Mouse (Mus musculus) lung, embryonic 14.5 days (tissue): ENCODE data around the gene Scarf2. TPM values are rescaled to one million over a fixed set of nuclear protein-coding genes. Genes with fewer than 3 reads are reported as not detected.
A peak's percentile ranks its signal among the peaks of the same experiment; 100 is the strongest.

Source experiments
- ATAC-seq: fragments of 200-750 bp; cut with Nextera tagmentation; 2 replicates; pipeline ENCODE4 v1.8.0; 2017; ENCODE audit warnings: mild to moderate bottlenecking, moderate TSS enrichment, moderate library complexity; ENCODE audit not compliant: insufficient read depth
- DNase-seq: peaks from one replicate; pipeline ENCODE4 v3.0.0-alpha.2; 2015
- H3K27ac ChIP-seq: fragments of 300-500 bp; sonication (generic); 2 replicates; pipeline ENCODE4 v1.5.1; 2014; ENCODE audit warnings: low read depth, mild to moderate bottlenecking, moderate library complexity
- H3K27me3 ChIP-seq: fragments of 300-500 bp; sonication (generic); 2 replicates; pipeline ENCODE4 v1.6.1; 2014; ENCODE audit warnings: low read length, control low read depth; ENCODE audit not compliant: insufficient read depth
- H3K36me3 ChIP-seq: fragments of 300-500 bp; sonication (generic); 2 replicates; pipeline ENCODE4 v1.6.1; 2014; ENCODE audit warnings: control low read depth; ENCODE audit not compliant: insufficient read depth
- H3K4me1 ChIP-seq: fragments of 300-500 bp; sonication (generic); 2 replicates; pipeline ENCODE4 v1.6.1; 2014; ENCODE audit warnings: antibody characterized with exemption, control low read depth; ENCODE audit not compliant: insufficient read depth
- H3K4me2 ChIP-seq: fragments of 300-500 bp; sonication (generic); 2 replicates; pipeline ENCODE4 v1.6.1; 2014; ENCODE audit warnings: mild to moderate bottlenecking
- H3K4me3 ChIP-seq: fragments of 300-500 bp; sonication (generic); 2 replicates; pipeline ENCODE4 v1.5.1; 2014; ENCODE audit warnings: low read depth, low read length
- H3K9ac ChIP-seq: fragments of 300-500 bp; sonication (generic); 2 replicates; pipeline ENCODE4 v1.6.1; 2014
- H3K9me3 ChIP-seq: fragments of 300-500 bp; sonication (generic); 2 replicates; pipeline ENCODE4 v1.6.1; 2016; ENCODE audit warnings: low read depth, low read length, control low read depth
- CTCF ChIP-seq: IDR thresholded peaks from 2 replicates; pipeline ENCODE4 v1.5.1; 2016; ENCODE audit warnings: antibody characterized with exemption, low read depth
- WGBS: fragments of 180-500 bp; shearing (Covaris S2); extraction: QIAGEN DNeasy Blood & Tissue Kit; methylation state at CpG from one replicate; pipeline ENCODE4 v1.1.7; 2014; 5-methylcytosine and 5-hydroxymethylcytosine counted together
- polyA plus RNA-seq: library from polyadenylated mRNA; unstranded; fragments of >200 nt; fragmentation: Nextera tagmentation; extraction: Ambion mirVana; gene quantifications from 2 replicates; pipeline ENCODE4 v1.2.1, GENCODE M21; 2014

The Scarf2 gene
- polyA plus RNA-seq, 1 experiment from 2014 or later, result 36.3 TPM

DNA sequence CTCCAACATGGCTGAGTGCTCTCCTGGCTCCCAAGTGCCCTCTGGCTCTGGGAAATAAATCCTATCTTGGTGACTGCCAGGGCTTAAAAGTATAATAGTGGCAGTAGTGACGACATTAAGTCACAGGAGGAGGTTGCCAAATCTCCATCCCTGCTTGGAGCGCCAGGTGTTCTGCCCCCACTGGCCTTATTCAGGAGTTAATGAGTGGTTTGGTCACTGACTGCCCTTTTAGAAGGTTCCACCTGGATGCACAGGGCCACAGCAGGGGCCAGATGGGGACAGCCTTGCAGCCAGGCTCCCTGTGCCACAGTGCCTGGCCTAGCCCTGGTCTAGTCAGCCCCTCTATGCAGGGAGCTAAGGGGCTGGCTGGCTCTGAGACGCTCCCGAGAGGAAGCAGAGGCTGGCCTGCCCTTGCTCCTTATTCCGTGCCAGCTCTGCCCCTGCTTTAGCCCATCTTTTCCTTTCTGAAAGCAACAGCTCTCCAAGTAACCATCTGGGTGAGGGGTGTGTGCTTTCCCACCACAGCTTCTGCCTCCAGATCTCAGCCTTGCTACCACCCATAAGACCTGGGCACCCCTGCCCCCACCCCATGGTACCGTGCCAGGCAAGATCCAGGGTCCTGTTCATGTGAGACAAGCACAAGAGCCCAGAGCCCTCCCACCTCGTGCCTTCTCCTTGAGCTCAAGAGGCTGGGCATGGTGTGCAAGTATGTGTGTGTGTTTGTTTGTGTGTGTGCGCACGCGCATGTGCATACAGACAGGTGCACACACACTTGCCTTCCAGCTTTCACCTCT is 33.5 kb downstream of the Scarf2 start:
- no peak for TF ChIP-seq CTCF
- DNase-seq, result no peak
- H3K27ac ChIP-seq, result no peak overlapping the region
- no peak for ATAC-seq
- no peaks in the 10 kb centered on the region for H3K9me3 ChIP-seq
- no peaks in the 10 kb centered on the region for H3K36me3 ChIP-seq
- no peak overlapping the region for H3K9ac ChIP-seq
- H3K4me2 ChIP-seq, result no peak overlapping the region
- peaks cover 50% of the 10 kb centered on the region for H3K27me3 ChIP-seq
- 63% methylated on average over 10 of the region's 10 CpGs for WGBS
- no peak overlapping the region for H3K4me3 ChIP-seq
- H3K4me1 ChIP-seq, result 0 out of 2 replicates have a peak, but pooled peaks cover 5% of the 10 kb centered on the region

GRCm38 (mm10) chr16:17831781-17832180 is 34.7 kb downstream of the Scarf2 start:
- H3K4me2 ChIP-seq, result no peak overlapping the region
- H3K27ac ChIP-seq, result no peak overlapping the region
- WGBS, result 17% methylated on average over 11 of the region's 11 CpGs
- no peaks in the 10 kb centered on the region for H3K36me3 ChIP-seq
- ATAC-seq (peak; percentile 16; the same call in 1 of the 2 replicates), DNase-seq (peak; percentile 64)
- no peak overlapping the region for H3K9ac ChIP-seq
- H3K27me3 ChIP-seq, result peaks cover 55% of the 10 kb centered on the region
- H3K9me3 ChIP-seq, result no peaks in the 10 kb centered on the region
- no peak overlapping the region for H3K4me3 ChIP-seq
- peak; percentile 68 for TF ChIP-seq CTCF
- H3K4me1 ChIP-seq, result 0 out of 2 replicates have a peak, but pooled peaks cover 5% of the 10 kb centered on the region

- no peaks in the 10 kb centered on the region for H3K36me3 ChIP-seq
- peak within 1 kb of the TSS; percentile 55 for H3K4me3 ChIP-seq
- TF ChIP-seq CTCF, result no peak
- H3K27ac ChIP-seq, result no peak within 1 kb of the TSS
- 28% methylated on average over 7 of the region's 7 CpGs for whole genome bisulfite sequencing
- no peaks in the 10 kb centered on the region for H3K9me3 ChIP-seq
- H3K27me3 ChIP-seq, result peaks cover 63% of the 10 kb centered on the region
- ATAC-seq, result no peak
- H3K9ac ChIP-seq, result peak within 1 kb of the TSS; percentile 56
- H3K4me1 ChIP-seq, result 0 out of 2 replicates have a peak, but pooled peaks cover 5% of the 10 kb centered on the region
- DNase-seq, result no peak
- peak within 1 kb of the TSS; percentile 96 for H3K4me2 ChIP-seq
Observed at GRCm38 (mm10) chr16:17832821-17833220, 35.7 kb downstream of the Scarf2 start, which contains the start of gene B830017H08Rik. TSS of gene B830017H08Rik (plus strand) at chr16:17833121.

DNA sequence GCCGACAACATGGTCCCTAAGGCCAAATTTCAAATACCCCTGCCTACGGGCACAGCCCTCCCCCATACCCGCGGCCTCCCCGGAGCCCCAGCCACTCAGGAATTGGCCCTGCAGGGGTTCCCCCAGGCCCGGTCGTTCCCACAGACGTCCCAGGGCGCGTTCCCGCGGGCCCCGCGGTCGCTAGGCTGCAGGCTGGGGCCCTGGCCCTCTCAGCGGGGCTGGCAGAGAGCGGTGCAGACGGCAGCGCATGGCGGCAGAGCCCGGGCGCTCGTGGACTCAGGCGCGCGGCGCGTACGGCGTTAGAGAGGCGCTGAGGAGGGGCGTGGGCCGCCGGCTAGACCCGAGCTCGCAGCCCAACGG is 36.2 kb downstream of the Scarf2 start:
- H3K4me3 ChIP-seq, result peak overlapping the region; percentile 55
- H3K36me3 ChIP-seq, result no peaks in the 10 kb centered on the region
- no peak overlapping the region for H3K27ac ChIP-seq
- 0 out of 2 replicates have a peak, but pooled peaks cover 5% of the 10 kb centered on the region for H3K4me1 ChIP-seq
- peak overlapping the region; percentile 56 for H3K9ac ChIP-seq
- peak; percentile 39; the same call in 1 of the 2 replicates for ATAC-seq
- H3K4me2 ChIP-seq, result peak overlapping the region; percentile 96
- DNase-seq, result peak; percentile 53
- peaks cover 63% of the 10 kb centered on the region for H3K27me3 ChIP-seq
- H3K9me3 ChIP-seq, result no peaks in the 10 kb centered on the region
- no peak for TF ChIP-seq CTCF
- WGBS, result 1% methylated on average over 32 of the region's 37 CpGs

- Histone ChIP-seq H3K36me3 (no peaks in the 10 kb centered on the region), H3K4me1 (0 out of 2 replicates have a peak, but pooled peaks cover 5% of the 10 kb centered on the region), H3K9me3 (no peaks in the 10 kb centered on the region), H3K27me3 (peaks cover 63% of the 10 kb centered on the region), H3K27ac (no peak overlapping the region), H3K4me3 (peak overlapping the region; percentile 55), H3K4me2 (peak overlapping the region; percentile 96), H3K9ac (peak overlapping the region; percentile 56)
- DNase-seq, result peak; percentile 66
- under 1% methylated on average over 79 of the region's 103 CpGs for WGBS
- 0 out of 2 replicates have a peak, but pooled peaks have one; percentile 7 for TF ChIP-seq CTCF
- peak; percentile 11; the same call in 1 of the 2 replicates for ATAC-seq
Observed at GRCm38 (mm10) chr16:17833681-17834399, 36.8 kb downstream of the Scarf2 start.

GRCm38 (mm10) chr16:17834543-17834942 is 37.5 kb downstream of the Scarf2 start:
- no peaks in the 10 kb centered on the region for H3K9me3 ChIP-seq
- H3K27me3 ChIP-seq, result peaks cover 63% of the 10 kb centered on the region
- H3K4me3 ChIP-seq, result peak overlapping the region; percentile 55
- ATAC-seq, result no peak
- no peak for TF ChIP-seq CTCF
- peak overlapping the region; percentile 96 for H3K4me2 ChIP-seq
- 45% methylated on average over 7 of the region's 7 CpGs for WGBS
- 0 out of 2 replicates have a peak, but pooled peaks cover 5% of the 10 kb centered on the region for H3K4me1 ChIP-seq
- no peaks in the 10 kb centered on the region for H3K36me3 ChIP-seq
- DNase-seq, result no peak
- H3K9ac ChIP-seq, result no peak overlapping the region
- no peak overlapping the region for H3K27ac ChIP-seq

- H3K9ac ChIP-seq, result no peak overlapping the region
- H3K27me3 ChIP-seq, result peaks cover 62% of the 10 kb centered on the region
- no peak overlapping the region for H3K27ac ChIP-seq
- no peak for DNase-seq
- H3K4me2 ChIP-seq, result no peak overlapping the region
- no peak for ATAC-seq
- WGBS, result 65% methylated on average over 13 of the region's 13 CpGs
- H3K4me3 ChIP-seq, result no peak overlapping the region
- H3K36me3 ChIP-seq, result peaks cover 3% of the 10 kb centered on the region; the same call in 1 of the 2 replicates
- H3K9me3 ChIP-seq, result no peaks in the 10 kb centered on the region
- H3K4me1 ChIP-seq, result 0 out of 2 replicates have a peak, but pooled peaks cover 5% of the 10 kb centered on the region
- no peak for TF ChIP-seq CTCF
Observed at GRCm38 (mm10) chr16:17835481-17835880, 38.4 kb downstream of the Scarf2 start.
